Mouse (Mus musculus): ENCODE data around the gene Gm44502. TPM values are rescaled to one million over a fixed set of nuclear protein-coding genes. Genes with fewer than 3 reads are reported as not detected.

Gene Gm44502
- polyA plus RNA-seq, 1 experiment, result 0.06 TPM

GRCm38 (mm10) chr15:89372068-89372467 lies 57.4 kb downstream of the Gm44502 start:
- Histone ChIP-seq H3ac (ENCODE audit: control insufficient read depth, insufficient read length, low read depth) (no peak overlapping the region), H3K4me3 (ENCODE audit: insufficient read depth, poor library complexity, severe bottlenecking) (no peak overlapping the region), H3K79me3 (ENCODE audit: low read depth) (peaks cover 13% of the 10 kb centered on the region), H3K27me3 (ENCODE audit: control insufficient read depth, insufficient read depth, insufficient read length) (peaks cover 6% of the 10 kb centered on the region), H3K36me3 (ENCODE audit: control insufficient read depth, insufficient read depth) (peaks cover 58% of the 10 kb centered on the region), H3K79me2 (ENCODE audit: control insufficient read depth, insufficient read depth) (peaks cover 30% of the 10 kb centered on the region)
- no peak for TF ChIP-seq USF1 (IDR thresholded peaks at IDR 0.05; ENCODE audit: low read depth)
- TF ChIP-seq MYOD1 (IDR thresholded peaks at IDR 0.05; ENCODE audit: control insufficient read depth, insufficient read length, low read depth), result no peak
- TF ChIP-seq MAX (IDR thresholded peaks at IDR 0.05), result no peak
- no peak for TF ChIP-seq CEBPB (IDR thresholded peaks at IDR 0.05; ENCODE audit: low read depth)
- no peak for TF ChIP-seq MYOG (IDR thresholded peaks at IDR 0.05; ENCODE audit: control insufficient read depth, extremely low read depth, insufficient read length)
- no peak for TF ChIP-seq FOSL1 (IDR thresholded peaks at IDR 0.05; ENCODE audit: insufficient read depth, low read length, poor library complexity, severe bottlenecking)
- no peak for TF ChIP-seq CTCF (IDR thresholded peaks at IDR 0.05; ENCODE audit: control insufficient read depth, insufficient read depth, insufficient read length)

Other genes starting within 250 kb of the Gm44502 start
- gene Plxnb2, start 248.9 kb downstream of the Gm44502 start, polyA plus RNA-seq (2012; fragmentation: generic; extraction: Trizol), result 206 TPM
- 2.1 TPM for gene Dennd6b, start 233.2 kb downstream of the Gm44502 start, polyA plus RNA-seq (2012; fragmentation: generic; extraction: Trizol)
- 18.4 TPM for gene Ppp6r2, start 218.1 kb downstream of the Gm44502 start, polyA plus RNA-seq (2012; fragmentation: generic; extraction: Trizol)
- 143 TPM for gene Sbf1, start 114.4 kb downstream of the Gm44502 start, polyA plus RNA-seq (2012; fragmentation: generic; extraction: Trizol)
- 7.0 TPM for gene Adm2, start 107.0 kb downstream of the Gm44502 start, polyA plus RNA-seq (2012; fragmentation: generic; extraction: Trizol)
- not detected for gene Miox, start 95.3 kb downstream of the Gm44502 start, polyA plus RNA-seq (2012; fragmentation: generic; extraction: Trizol)
- 95.9 TPM for gene Lmf2, start 74.0 kb downstream of the Gm44502 start, polyA plus RNA-seq (2012; fragmentation: generic; extraction: Trizol)
- 185 TPM for gene Ncaph2, start 74.0 kb downstream of the Gm44502 start, polyA plus RNA-seq (2012; fragmentation: generic; extraction: Trizol)
- gene Sco2, start 55.9 kb downstream of the Gm44502 start, polyA plus RNA-seq (2012; fragmentation: generic; extraction: Trizol), result 47.6 TPM
- 3.4 TPM for gene Tymp, start 52.7 kb downstream of the Gm44502 start, polyA plus RNA-seq (2012; fragmentation: generic; extraction: Trizol)
- not detected for gene Odf3b, start 50.4 kb downstream of the Gm44502 start, polyA plus RNA-seq (2012; fragmentation: generic; extraction: Trizol)
- not detected for gene Klhdc7b, start 44.8 kb downstream of the Gm44502 start, polyA plus RNA-seq (2012; fragmentation: generic; extraction: Trizol)
- not detected for gene Syce3, start 19.2 kb downstream of the Gm44502 start, polyA plus RNA-seq (2012; fragmentation: generic; extraction: Trizol)
- gene Cpt1b, start 3.8 kb downstream of the Gm44502 start, polyA plus RNA-seq (2012; fragmentation: generic; extraction: Trizol), result 2.5 TPM
- gene C730034F03Rik, start 107 bp downstream of the Gm44502 start, polyA plus RNA-seq (2012; fragmentation: generic; extraction: Trizol), result 0.33 TPM
- gene Chkb, start 212 bp upstream of the Gm44502 start, polyA plus RNA-seq (2012; fragmentation: generic; extraction: Trizol), result 47.1 TPM
- gene Mapk8ip2, start 24.2 kb upstream of the Gm44502 start, polyA plus RNA-seq (2012; fragmentation: generic; extraction: Trizol), result not detected
- 22.3 TPM for gene Arsa, start 47.7 kb upstream of the Gm44502 start, polyA plus RNA-seq (2012; fragmentation: generic; extraction: Trizol)
- 4.0 TPM for gene Shank3, start 69.9 kb upstream of the Gm44502 start, polyA plus RNA-seq (2012; fragmentation: generic; extraction: Trizol)
- not detected for gene Acr, start 138.6 kb upstream of the Gm44502 start, polyA plus RNA-seq (2012; fragmentation: generic; extraction: Trizol)
- 24.3 TPM for gene Rabl2, start 162.2 kb upstream of the Gm44502 start, polyA plus RNA-seq (2012; fragmentation: generic; extraction: Trizol)